Mouse (Mus musculus) cerebellum, adult 2 months (tissue): Measurements from ENCODE around the gene Ackr4.

Experiments used
- CTCF ChIP-seq: fragments of 200-500 bp; IDR thresholded peaks from 2 replicates; pipeline ENCODE4 v1.5.1; 2011; ENCODE audit warnings: low read depth, mild to moderate bottlenecking, control low read depth, low read length, moderate library complexity, borderline replicate concordance; ENCODE audit not compliant: insufficient read depth
- POLR2A ChIP-seq: fragments of 200-500 bp; IDR thresholded peaks from 2 replicates; pipeline ENCODE4 v1.6.1; 2011; ENCODE audit warnings: low read length, control low read depth, borderline replicate concordance; ENCODE audit not compliant: insufficient read depth

GRCm38 (mm10) chr9:104080038-104080437 lies 46.7 kb downstream of the Ackr4 start:
- TF ChIP-seq POLR2A (no peak), CTCF (no peak)
